Mouse (Mus musculus): ENCODE measurements around the gene Riox2. TPM values are rescaled to one million over a fixed set of nuclear protein-coding genes. Genes with fewer than 3 reads are reported as not detected.

Gene Riox2
- polyA plus RNA-seq, 1 experiment = 7.8 TPM

DNA sequence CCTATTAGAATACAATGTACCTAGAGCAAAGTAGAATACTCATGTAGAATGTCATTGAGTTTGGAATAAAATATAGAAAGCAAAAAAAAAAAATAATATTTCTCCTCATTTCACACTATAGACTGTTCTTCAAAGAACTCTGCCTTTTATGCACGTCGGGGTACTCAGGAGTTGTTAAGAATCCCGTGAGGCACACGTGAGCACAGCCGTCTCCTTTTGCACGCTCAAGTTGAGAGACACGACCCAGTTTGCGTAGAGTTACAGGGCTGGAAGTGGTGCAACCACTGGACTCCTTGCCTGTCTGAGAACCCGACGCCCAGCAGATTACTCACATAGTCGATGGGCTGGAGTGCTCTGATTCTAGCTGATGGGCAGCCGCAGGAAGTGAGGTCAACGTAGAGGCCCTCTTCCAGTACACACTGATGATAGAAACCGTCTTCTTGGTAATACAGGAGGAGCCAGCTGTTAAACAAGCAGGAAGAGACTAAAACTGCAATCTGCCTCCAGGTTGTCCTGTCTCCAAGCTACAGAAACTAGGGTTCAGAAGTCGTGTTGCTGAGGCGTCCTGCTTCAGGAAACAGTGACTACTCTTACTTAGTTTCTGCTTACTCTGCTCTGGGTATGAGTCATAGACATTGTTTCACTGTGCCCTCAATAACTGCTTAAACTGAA is 50.3 kb downstream of the Riox2 start:
- TF ChIP-seq POLR2A (IDR thresholded peaks at IDR 0.05; ENCODE audit: borderline replicate concordance, extremely low read depth, insufficient read depth, insufficient read length, poor library complexity, severe bottlenecking) (no peak), CTCF (IDR thresholded peaks at IDR 0.05; ENCODE audit: borderline replicate concordance, extremely low read depth, insufficient read depth, insufficient read length) (no peak)
- DNase-seq (ENCODE audit: low read depth) = no peak

DNA sequence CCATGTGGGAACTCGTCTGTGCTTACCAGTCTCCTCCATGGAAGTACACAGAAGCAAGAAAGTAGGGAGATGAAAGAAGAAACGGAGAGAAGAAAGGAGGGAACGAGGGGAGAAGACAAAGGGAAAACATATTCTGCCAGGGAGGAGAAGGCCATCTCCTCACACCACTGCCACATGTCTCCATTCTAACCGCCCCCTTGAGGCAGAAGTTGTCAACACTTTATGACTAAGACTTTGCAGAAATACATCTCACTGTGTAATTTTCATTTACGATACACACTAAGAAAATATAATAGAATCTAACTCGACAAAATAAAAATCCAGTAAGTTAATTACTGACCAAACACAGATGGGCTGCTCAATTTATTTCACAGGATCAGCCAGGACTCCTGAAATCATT is 55.4 kb downstream of the Riox2 start:
- TF ChIP-seq POLR2A (IDR thresholded peaks at IDR 0.05; ENCODE audit: borderline replicate concordance, extremely low read depth, insufficient read depth, insufficient read length, poor library complexity, severe bottlenecking) (no peak), CTCF (IDR thresholded peaks at IDR 0.05; ENCODE audit: borderline replicate concordance, extremely low read depth, insufficient read depth, insufficient read length) (no peak)
- no peak for DNase-seq (ENCODE audit: low read depth)

DNA sequence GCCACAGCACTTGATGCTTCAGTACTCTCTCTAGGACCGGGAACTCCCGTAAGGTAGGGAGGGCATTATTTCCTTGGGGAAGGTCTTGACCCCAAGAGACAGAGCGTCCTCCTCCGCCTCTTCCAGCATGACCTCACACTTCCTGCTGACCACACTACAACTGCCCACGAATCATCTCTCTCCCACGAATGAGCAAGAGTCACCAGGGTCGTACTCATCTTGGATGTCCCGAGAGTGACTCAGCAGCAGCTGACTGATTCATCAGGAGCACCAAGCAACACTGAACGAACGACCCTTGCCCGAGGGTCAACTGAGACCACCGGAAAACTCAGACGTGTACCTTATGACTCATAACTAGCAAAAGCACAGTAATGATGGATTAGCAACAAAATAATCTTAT is 58.0 kb downstream of the Riox2 start:
- TF ChIP-seq CTCF (IDR thresholded peaks at IDR 0.05; ENCODE audit: borderline replicate concordance, extremely low read depth, insufficient read depth, insufficient read length) (no peak), POLR2A (IDR thresholded peaks at IDR 0.05; ENCODE audit: borderline replicate concordance, extremely low read depth, insufficient read depth, insufficient read length, poor library complexity, severe bottlenecking) (no peak)
- DNase-seq (ENCODE audit: low read depth) = no peak

DNA sequence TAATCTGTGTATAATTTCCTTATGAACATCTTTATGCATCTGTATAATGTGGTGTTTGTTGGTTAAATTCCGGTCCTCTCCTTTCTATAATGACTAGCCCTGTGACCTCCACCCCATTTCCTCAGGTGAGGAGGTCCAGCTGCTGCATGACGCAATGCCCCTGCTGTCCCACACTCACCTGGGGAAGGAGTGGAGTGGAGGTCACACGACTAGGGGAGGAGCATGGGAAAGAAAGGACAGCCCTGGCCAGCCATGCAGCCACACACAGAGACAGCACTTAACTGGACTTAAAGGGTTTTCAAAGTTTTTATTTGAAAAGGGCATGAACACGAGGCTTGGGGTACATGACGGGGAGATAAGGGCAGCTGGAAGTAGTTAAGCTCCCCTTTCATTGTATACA is 59.7 kb downstream of the Riox2 start:
- TF ChIP-seq CTCF (IDR thresholded peaks at IDR 0.05; ENCODE audit: borderline replicate concordance, extremely low read depth, insufficient read depth, insufficient read length) (no peak), POLR2A (IDR thresholded peaks at IDR 0.05; ENCODE audit: borderline replicate concordance, extremely low read depth, insufficient read depth, insufficient read length, poor library complexity, severe bottlenecking) (no peak)
- DNase-seq (ENCODE audit: low read depth) = no peak

DNA sequence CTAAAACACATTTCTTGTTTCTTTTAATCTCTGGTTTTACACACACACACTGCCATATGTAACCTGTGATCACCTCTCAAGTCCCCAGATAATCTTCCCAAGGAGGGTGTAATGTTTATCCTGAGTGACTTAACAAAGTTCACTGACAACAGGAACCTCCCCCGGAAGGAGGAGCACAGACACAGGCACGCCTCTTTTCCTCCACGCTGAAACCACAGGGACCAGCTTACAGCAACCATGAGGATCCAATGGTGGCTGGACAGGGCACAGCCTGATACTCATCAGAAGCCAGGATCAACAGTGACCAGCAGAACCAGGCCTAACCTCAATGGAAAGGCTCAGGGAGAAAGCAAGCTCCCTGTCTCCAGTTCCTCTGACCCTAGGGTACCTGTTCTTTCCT is 61.0 kb downstream of the Riox2 start:
- DNase-seq (ENCODE audit: low read depth) = no peak
- TF ChIP-seq POLR2A (IDR thresholded peaks at IDR 0.05; ENCODE audit: borderline replicate concordance, extremely low read depth, insufficient read depth, insufficient read length, poor library complexity, severe bottlenecking) (no peak), CTCF (IDR thresholded peaks at IDR 0.05; ENCODE audit: borderline replicate concordance, extremely low read depth, insufficient read depth, insufficient read length) (no peak)

DNA sequence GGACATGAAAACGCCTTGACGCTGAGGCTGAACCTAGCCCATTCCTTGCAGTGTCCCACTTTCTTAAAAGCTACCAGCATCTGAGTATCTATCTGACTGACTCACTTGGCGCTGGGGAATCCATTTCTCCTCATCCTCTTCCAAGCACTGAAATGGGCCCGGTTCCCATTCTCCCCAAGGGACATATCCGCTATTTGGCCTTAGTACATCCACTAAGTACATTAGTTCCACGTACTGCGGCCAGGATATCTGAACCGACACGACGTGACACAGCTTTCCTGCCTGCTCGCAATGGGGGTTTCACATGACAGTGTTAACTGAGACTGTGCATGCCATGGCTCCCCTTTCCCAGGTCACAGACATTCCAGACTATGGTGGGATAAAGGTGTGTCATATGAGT is 62.8 kb downstream of the Riox2 start:
- DNase-seq (ENCODE audit: low read depth) = no peak
- TF ChIP-seq POLR2A (IDR thresholded peaks at IDR 0.05; ENCODE audit: borderline replicate concordance, extremely low read depth, insufficient read depth, insufficient read length, poor library complexity, severe bottlenecking) (no peak), CTCF (IDR thresholded peaks at IDR 0.05; ENCODE audit: borderline replicate concordance, extremely low read depth, insufficient read depth, insufficient read length) (no peak)

DNA sequence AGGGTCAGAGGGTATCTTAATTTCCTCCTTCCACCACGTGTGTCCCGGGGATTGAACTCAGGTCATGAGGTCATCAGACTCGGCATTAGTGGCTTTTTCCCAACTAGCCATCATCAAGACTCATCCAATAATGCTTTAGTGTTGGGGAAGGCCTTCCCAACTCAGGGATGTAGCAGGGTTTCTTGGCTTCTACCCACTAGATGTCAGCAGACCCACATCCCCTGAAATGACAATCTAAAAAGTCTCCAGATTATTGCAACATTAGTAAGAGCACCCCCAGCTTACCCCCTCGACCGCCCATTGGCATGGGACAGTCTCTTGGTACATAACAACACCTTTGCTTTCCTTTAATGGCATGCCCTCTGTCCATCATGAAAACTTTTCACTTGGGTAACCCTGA is 64.1 kb downstream of the Riox2 start:
- TF ChIP-seq CTCF (IDR thresholded peaks at IDR 0.05; ENCODE audit: borderline replicate concordance, extremely low read depth, insufficient read depth, insufficient read length) (no peak), POLR2A (IDR thresholded peaks at IDR 0.05; ENCODE audit: borderline replicate concordance, extremely low read depth, insufficient read depth, insufficient read length, poor library complexity, severe bottlenecking) (no peak)
- DNase-seq (ENCODE audit: low read depth) = no peak

DNA sequence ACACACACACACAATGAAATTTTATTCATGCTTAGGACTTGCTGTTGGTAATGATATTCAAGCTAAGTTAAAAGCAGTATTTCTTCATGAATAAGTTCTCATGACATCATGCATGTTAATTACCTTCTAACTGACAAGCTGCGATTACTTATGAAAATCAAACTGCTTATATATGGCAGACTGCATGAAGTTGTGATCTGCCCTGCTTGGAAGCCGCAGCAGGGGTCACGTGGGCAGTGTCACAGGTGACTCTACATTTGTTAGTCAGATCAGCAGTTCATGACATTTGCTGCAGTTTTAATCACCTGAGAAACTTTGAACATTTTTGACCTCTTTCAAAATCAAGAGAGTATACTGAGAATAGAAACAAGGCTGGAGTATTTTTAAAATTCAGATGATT is 69.4 kb downstream of the Riox2 start:
- DNase-seq (ENCODE audit: low read depth) = no peak

DNA sequence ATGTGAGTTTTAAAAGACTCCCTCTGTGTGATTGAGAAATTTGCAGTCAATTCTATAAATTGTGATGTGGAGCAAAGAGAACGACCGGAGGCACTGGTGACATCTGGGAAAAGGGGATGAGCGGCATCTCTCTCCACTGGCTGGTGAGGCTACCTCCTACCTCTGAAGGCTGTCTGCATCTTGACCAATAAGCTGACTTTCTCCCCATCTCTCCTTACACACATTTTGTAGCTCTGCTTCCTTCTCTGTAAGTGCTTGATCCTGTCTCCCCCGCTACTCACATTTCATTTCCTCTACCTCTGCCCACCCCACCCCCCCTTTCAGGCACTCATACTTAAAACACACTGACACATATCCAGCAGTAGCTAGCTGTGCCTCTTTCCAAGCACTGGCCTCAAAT is 69.8 kb downstream of the Riox2 start:
- no peak for TF ChIP-seq CTCF (IDR thresholded peaks at IDR 0.05; ENCODE audit: borderline replicate concordance, extremely low read depth, insufficient read depth, insufficient read length)
- no peak for TF ChIP-seq POLR2A (IDR thresholded peaks at IDR 0.05; ENCODE audit: borderline replicate concordance, extremely low read depth, insufficient read depth, insufficient read length, poor library complexity, severe bottlenecking)

More for the DNA sequence above, 69.4 kb downstream of the Riox2 start:
- TF ChIP-seq CTCF (IDR thresholded peaks at IDR 0.05; ENCODE audit: borderline replicate concordance, extremely low read depth, insufficient read depth, insufficient read length) (no peak), POLR2A (IDR thresholded peaks at IDR 0.05; ENCODE audit: borderline replicate concordance, extremely low read depth, insufficient read depth, insufficient read length, poor library complexity, severe bottlenecking) (no peak)

More for the DNA sequence above, 69.8 kb downstream of the Riox2 start:
- DNase-seq (ENCODE audit: low read depth) = no peak

Other genes with a start within 250 kb of the Riox2 start
- not detected in 2 replicates for gene Olfr201, start 199.1 kb upstream of the Riox2 start, polyA plus RNA-seq (2012; rRNA removed)
- gene Olfr202, start 185.0 kb upstream of the Riox2 start, polyA plus RNA-seq (2012; rRNA removed) = not detected in 2 replicates
- gene Olfr203, start 172.9 kb upstream of the Riox2 start, polyA plus RNA-seq (2012; rRNA removed) = not detected in 2 replicates
- gene Olfr204, start 153.5 kb upstream of the Riox2 start, polyA plus RNA-seq (2012; rRNA removed) = not detected in 2 replicates
- not detected in 2 replicates for gene Olfr205, start 140.6 kb upstream of the Riox2 start, polyA plus RNA-seq (2012; rRNA removed)
- gene Olfr206, start 122.5 kb upstream of the Riox2 start, polyA plus RNA-seq (2012; rRNA removed) = not detected in 2 replicates
- not detected in 2 replicates for gene Olfr209, start 107.8 kb upstream of the Riox2 start, polyA plus RNA-seq (2012; rRNA removed)
- gene Gabrr3, start 64.4 kb upstream of the Riox2 start, polyA plus RNA-seq (2012; rRNA removed) = 0.07 and 0.11 TPM in 2 replicates
- 2.3 and 4.7 TPM in 2 replicates for gene Crybg3, start 129.2 kb downstream of the Riox2 start, polyA plus RNA-seq (2012; rRNA removed)
- 20.7 and 24.3 TPM in 2 replicates for gene Arl6, start 167.6 kb downstream of the Riox2 start, polyA plus RNA-seq (2012; rRNA removed)

Data from brain, embryonic 14.5 days (tissue).